Mouse (Mus musculus) spleen, adult 2 months (tissue): ENCODE data around the gene Lrit3. TPM values are rescaled to one million over a fixed set of nuclear protein-coding genes. Genes with fewer than 3 reads are reported as not detected.

Source experiments
- DNase-seq, 2 experiments: peaks; one replicate each; pipeline versions ENCODE4 v3.0.0 to v3.0.0-alpha.2; 2012 to 2021; ENCODE audit warnings: low spot score in 2 of 2, low read depth in 1 of 2
- H3K27ac ChIP-seq: fragments of 200-500 bp; 2 replicates; pipeline ENCODE4 v1.5.1; 2012; ENCODE audit warnings: low read length, inconsistent platforms; ENCODE audit not compliant: insufficient read depth
- H3K27me3 ChIP-seq: fragments of 200-500 bp; 2 replicates; pipeline ENCODE4 v1.6.1; 2012; ENCODE audit warnings: mild to moderate bottlenecking, moderate library complexity, low read length, inconsistent platforms; ENCODE audit not compliant: control insufficient read depth, insufficient read depth
- H3K36me3 ChIP-seq: fragments of 200-500 bp; 2 replicates; pipeline ENCODE4 v1.6.1; 2012; ENCODE audit warnings: mild to moderate bottlenecking, low read length, inconsistent platforms; ENCODE audit not compliant: control insufficient read depth, insufficient read depth
- H3K4me1 ChIP-seq: fragments of 200-500 bp; 2 replicates; pipeline ENCODE4 v1.6.1; 2011; ENCODE audit warnings: inconsistent platforms; ENCODE audit not compliant: control insufficient read depth, insufficient read depth, insufficient read length
- H3K4me3 ChIP-seq: fragments of 200-500 bp; 2 replicates; pipeline ENCODE4 v1.5.1; 2011; ENCODE audit warnings: mild to moderate bottlenecking, inconsistent platforms; ENCODE audit not compliant: insufficient read depth, insufficient read length; ENCODE audit errors: extremely low read depth
- CTCF ChIP-seq: fragments of 200-500 bp; IDR thresholded peaks from 2 replicates; pipeline ENCODE4 v1.5.1; 2011; ENCODE audit warnings: mild to moderate bottlenecking, inconsistent platforms; ENCODE audit not compliant: insufficient read depth, insufficient read length, insufficient replicate concordance; ENCODE audit errors: extremely low read depth
- POLR2A ChIP-seq: fragments of 200-500 bp; IDR thresholded peaks from 2 replicates; pipeline ENCODE4 v1.6.1; 2011; ENCODE audit warnings: low read depth, low read length, inconsistent platforms
- WGBS: fragments of 180-500 bp; shearing (Covaris S2); methylation state at CpG from one replicate; pipeline ENCODE4 v1.1.7; 2018; 5-methylcytosine and 5-hydroxymethylcytosine counted together
- polyA plus RNA-seq: library from polyadenylated mRNA; depleted of rRNA; stranded (reverse); fragments of >200 nt; gene quantifications from 2 replicates; pipeline ENCODE4 v1.2.3, GENCODE M21; 2012; rRNA removed

Lrit3 gene
- polyA plus RNA-seq, 1 experiment = not detected

DNA sequence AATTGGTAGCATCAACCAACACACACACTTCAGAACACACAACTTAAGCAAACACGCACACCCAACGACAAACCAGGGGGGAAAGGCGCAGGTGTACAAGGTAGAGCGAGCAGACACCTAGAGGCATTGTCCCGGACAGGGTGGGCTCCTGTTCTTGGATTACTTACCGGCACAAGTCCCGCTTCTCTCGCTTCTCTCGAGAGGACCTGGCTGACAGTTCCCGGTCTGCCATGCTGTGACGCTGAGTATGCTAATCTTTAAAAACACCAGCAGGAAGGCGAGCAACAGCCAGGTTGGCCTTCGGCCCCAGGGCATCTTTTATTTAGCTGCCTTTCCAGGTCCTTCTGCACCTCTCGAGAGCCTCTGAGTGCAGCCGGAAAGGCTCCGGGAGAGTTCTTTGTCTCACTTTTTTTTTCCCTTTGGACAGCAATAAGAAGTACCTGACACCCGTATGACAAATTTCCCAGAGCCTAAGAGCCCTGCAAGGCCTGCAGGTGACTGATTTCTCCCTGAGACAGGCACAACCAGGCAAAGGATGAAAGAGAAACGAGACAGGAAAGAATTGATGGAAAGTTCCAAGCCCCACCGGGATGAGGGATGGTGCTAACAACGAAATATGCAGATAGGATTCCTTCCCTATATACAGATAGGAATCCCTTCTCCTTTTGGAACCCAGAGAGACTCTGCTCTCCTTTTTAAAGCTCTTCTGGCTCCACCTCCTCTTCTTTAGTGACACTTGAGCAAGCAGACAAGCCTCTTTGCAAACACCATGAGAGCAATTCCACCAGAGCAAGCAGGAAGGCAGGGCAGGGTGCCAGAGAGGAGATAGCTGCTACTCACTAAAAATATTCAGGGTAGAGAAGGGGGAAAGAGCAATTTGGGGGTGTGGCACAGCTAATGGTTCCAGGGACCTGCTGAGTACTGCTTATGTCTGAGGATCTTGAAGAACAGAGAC is 48.9 kb downstream of the Lrit3 start, which contains the start of gene Egf:
Egf (minus strand) TSS at position 667 of the 955 bp plus-strand sequence.
- H3K4me1 ChIP-seq = no peaks in the 10 kb centered on the region
- peaks cover 3% of the 10 kb centered on the region; the same call in 1 of the 2 replicates for H3K27me3 ChIP-seq
- WGBS = 16% methylated on average over 20 of the region's 20 CpGs
- H3K27ac ChIP-seq = no peak within 1 kb of the TSS
- TF ChIP-seq CTCF (no peak), POLR2A (no peak)
- DNase-seq = no peak
- no peaks in the 10 kb centered on the region for H3K36me3 ChIP-seq
- no peak within 1 kb of the TSS for H3K4me3 ChIP-seq

- H3K27ac ChIP-seq = no peak overlapping the region
- no peak for TF ChIP-seq POLR2A
- TF ChIP-seq CTCF = peak; percentile 56; the same call in 1 of the 2 replicates
- H3K4me3 ChIP-seq = no peak overlapping the region
- WGBS = 60% methylated on average over 8 of the region's 8 CpGs
- peak in 1 of 2 experiments; percentile 30 for DNase-seq
- H3K27me3 ChIP-seq = no peaks in the 10 kb centered on the region
- no peaks in the 10 kb centered on the region for H3K36me3 ChIP-seq
- no peaks in the 10 kb centered on the region for H3K4me1 ChIP-seq
Observed at GRCm38 (mm10) chr3:129744803-129745202, 59.0 kb downstream of the Lrit3 start.

GRCm38 (mm10) chr3:129742781-129743180 is 61.0 kb downstream of the Lrit3 start:
- TF ChIP-seq CTCF (no peak), POLR2A (no peak)
- Histone ChIP-seq H3K27ac (no peak overlapping the region), H3K36me3 (no peaks in the 10 kb centered on the region), H3K27me3 (no peaks in the 10 kb centered on the region), H3K4me1 (no peaks in the 10 kb centered on the region), H3K4me3 (no peak overlapping the region)
- WGBS = 65% methylated on average over 6 of the region's 6 CpGs
- no peak for DNase-seq

DNA sequence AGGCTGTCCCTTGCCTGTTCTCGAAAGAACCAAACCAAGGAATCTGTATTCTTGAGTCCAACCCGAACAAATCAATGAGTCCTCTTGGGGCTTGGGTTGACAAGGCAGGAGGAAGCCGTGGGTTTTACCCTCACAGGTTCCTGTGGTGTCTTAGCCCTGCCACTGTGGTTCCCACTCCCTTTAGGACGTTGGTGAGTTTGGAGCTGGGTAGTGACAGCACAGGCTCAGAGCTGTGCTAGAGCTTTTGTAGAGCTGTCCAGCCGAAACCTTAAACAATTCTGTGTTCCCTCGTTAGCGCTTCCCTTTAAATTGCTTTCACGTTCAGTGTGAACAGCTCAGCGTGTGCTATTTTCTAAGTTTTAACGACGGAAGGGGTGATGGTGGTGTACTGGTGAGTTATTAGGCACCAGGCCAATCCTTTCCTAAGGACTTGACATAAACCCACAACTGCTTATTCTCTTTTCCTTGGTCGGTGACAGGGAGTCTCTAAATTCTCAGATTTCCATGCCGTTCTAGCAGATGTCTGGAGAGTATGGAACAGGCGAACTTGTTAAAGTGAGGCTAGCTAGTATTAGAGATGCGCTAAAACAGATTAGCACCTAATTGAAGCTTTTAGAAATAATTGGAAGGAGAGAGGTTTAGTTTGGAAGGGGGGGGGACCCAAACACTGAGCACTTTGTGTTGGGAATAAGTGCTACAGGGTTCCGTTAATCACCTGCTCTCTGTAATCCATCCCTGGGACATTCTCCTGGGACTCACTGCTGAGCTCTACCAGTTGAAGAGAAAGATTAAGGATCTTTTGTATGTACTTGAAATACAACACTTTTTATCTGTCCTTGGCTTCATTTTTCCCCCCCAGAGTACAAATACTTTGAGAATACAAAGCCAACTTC is 65.3 kb downstream of the Lrit3 start:
- TF ChIP-seq POLR2A (no peak), CTCF (no peak)

More for the DNA sequence above, 65.3 kb downstream of the Lrit3 start:
- Histone ChIP-seq H3K36me3 (no peaks in the 10 kb centered on the region), H3K27ac (no peak overlapping the region), H3K27me3 (no peaks in the 10 kb centered on the region), H3K4me1 (no peaks in the 10 kb centered on the region), H3K4me3 (no peak overlapping the region)
- 71% methylated on average over 16 of the region's 16 CpGs for WGBS
- no peak for DNase-seq

Other genes with a start within 250 kb of the Lrit3 start
- gene Egf, start 48.7 kb downstream of the Lrit3 start, polyA plus RNA-seq = 2.5 and 3.6 TPM in 2 replicates
- 0.02 TPM in 1 of 2 replicates, not detected in the other for gene Rrh, start 18.6 kb upstream of the Lrit3 start, polyA plus RNA-seq
- 29.3 and 30.6 TPM in 2 replicates for gene Gar1, start 27.4 kb upstream of the Lrit3 start, polyA plus RNA-seq
- not detected in 2 replicates for gene Cfi, start 31.9 kb upstream of the Lrit3 start, polyA plus RNA-seq
- 21.3 and 37.3 TPM in 2 replicates for gene Pla2g12a, start 74.6 kb upstream of the Lrit3 start, polyA plus RNA-seq
- gene Casp6, start 97.4 kb upstream of the Lrit3 start, polyA plus RNA-seq = 19.1 and 25.2 TPM in 2 replicates
- 3.2 and 3.6 TPM in 2 replicates for gene Mcub, start 166.2 kb upstream of the Lrit3 start, polyA plus RNA-seq